Mouse (Mus musculus): Measurements from ENCODE around the gene Tmem176a.

Gene Tmem176a

DNA sequence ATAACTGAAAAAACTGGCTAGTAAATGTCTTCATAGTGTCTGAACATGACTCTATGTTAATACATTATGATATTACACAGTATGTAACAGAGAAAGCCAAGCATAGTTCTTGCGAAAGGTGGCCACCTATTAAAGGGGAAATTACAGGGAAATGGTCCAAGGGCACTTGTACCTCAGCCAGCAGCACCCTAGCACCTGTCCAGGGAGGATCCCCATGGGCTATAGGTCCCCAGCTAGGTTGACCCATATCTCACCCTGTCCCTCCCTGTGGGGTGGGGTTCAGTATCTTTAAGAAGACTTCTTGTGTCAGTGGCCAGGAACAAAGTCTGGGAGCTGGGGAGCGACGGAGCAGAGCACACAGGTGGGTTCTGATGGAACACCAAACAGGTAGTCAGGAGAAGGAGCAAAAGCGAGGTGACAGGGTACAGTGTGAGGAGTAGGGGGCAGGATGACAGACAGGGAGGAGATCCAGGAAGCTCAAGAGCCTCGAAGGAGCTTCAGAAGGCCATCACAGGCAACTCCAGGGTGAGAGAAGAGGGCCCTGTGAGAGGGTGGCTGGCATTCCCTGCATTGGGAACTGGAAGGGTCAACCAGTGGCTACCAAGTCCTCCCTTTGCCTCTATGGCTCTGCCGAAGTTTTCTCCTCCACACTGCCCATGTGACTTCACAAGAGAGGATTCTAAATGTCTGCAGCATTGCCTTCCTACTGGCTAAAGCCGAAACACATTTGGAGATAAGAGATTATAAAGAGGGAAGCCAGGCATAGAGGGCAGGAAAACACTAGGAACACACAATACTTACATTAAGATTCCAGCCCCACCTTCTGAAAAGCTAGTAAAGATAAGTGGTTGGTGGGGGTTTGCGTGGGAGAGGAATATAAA, 54.5 kb downstream of the Tmem176a start:
- no peak for DNase-seq

DNA sequence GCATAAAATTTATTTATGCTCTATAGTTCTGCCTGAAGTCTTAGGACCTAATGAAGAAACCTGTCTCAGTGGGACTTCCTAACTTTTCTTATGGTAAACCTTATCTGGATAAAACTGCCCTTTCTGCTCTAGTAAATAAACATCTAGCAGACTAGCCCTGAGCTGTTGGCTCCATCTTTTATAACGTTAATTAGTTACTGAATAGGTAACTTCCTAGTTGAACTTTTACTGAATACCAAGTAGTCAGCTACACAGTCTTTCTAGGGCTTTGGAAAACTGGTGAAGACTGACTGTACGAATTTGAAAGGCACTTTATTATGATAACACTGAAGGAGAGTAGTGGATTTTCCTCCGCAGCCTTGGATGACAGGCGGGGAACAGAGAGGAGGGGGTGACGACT, 55.2 kb downstream of the Tmem176a start:
- no peak for DNase-seq
